Mouse (Mus musculus) ovary, adult 18-20 months (tissue): ENCODE measurements around the gene Gm28729.
"Not testable (repeated sequence)": the region's sequence is repeated elsewhere in the genome, so short reads cannot be mapped to it uniquely, and the experiment has no call there.

Experiments used
- DNase-seq: peaks from one replicate; pipeline ENCODE4 v3.0.0; 2022; ENCODE audit warnings: low spot score, mixed read lengths

Gene Gm28729

GRCm38 (mm10) chr9:96524972-96525506, at the start of gene Gm28729:
Gene Gm28729, minus strand, starts transcription at chr9:96525264.
- no peak for DNase-seq

GRCm38 (mm10) chr9:96573252-96573651, 48.2 kb upstream of the Gm28729 start:
- DNase-seq = no peak

GRCm38 (mm10) chr9:96572754-96573153, 47.7 kb upstream of the Gm28729 start:
- no peak for DNase-seq

- no peak for DNase-seq
Observed at GRCm38 (mm10) chr9:96566470-96566996, 41.5 kb upstream of the Gm28729 start.

GRCm38 (mm10) chr9:96563501-96563900, 38.4 kb upstream of the Gm28729 start:
- DNase-seq = no peak

GRCm38 (mm10) chr9:96559148-96559547, 34.1 kb upstream of the Gm28729 start:
- no peak for DNase-seq

- DNase-seq = no peak
Observed at GRCm38 (mm10) chr9:96558594-96558993, 33.5 kb upstream of the Gm28729 start.

GRCm38 (mm10) chr9:96554095-96554494, 29.0 kb upstream of the Gm28729 start:
- no peak for DNase-seq

- DNase-seq = no peak
Observed at GRCm38 (mm10) chr9:96545410-96545809, 20.3 kb upstream of the Gm28729 start.

GRCm38 (mm10) chr9:96543643-96544640, 18.9 kb upstream of the Gm28729 start:
- peak; percentile 23 for DNase-seq

GRCm38 (mm10) chr9:96538916-96539315, 13.9 kb upstream of the Gm28729 start:
- DNase-seq = no peak

GRCm38 (mm10) chr9:96537615-96537919, 12.5 kb upstream of the Gm28729 start:
- no peak for DNase-seq

GRCm38 (mm10) chr9:96536895-96537614, 12.0 kb upstream of the Gm28729 start:
- DNase-seq = peak; percentile 37

GRCm38 (mm10) chr9:96536093-96536492, 11.0 kb upstream of the Gm28729 start:
- DNase-seq = not testable (repeated sequence)

- DNase-seq = no peak
Observed at GRCm38 (mm10) chr9:96535431-96535830, 10.4 kb upstream of the Gm28729 start.

- DNase-seq = no peak
Observed at GRCm38 (mm10) chr9:96534256-96534655, 9.2 kb upstream of the Gm28729 start.

GRCm38 (mm10) chr9:96533476-96533875, 8.4 kb upstream of the Gm28729 start:
- DNase-seq = no peak

GRCm38 (mm10) chr9:96532531-96532930, 7.5 kb upstream of the Gm28729 start:
- DNase-seq = no peak

GRCm38 (mm10) chr9:96530674-96531081, 5.6 kb upstream of the Gm28729 start:
- no peak for DNase-seq

GRCm38 (mm10) chr9:96529961-96530673, 5.1 kb upstream of the Gm28729 start:
- no peak for DNase-seq

GRCm38 (mm10) chr9:96526011-96526410, 947 bp upstream of the Gm28729 start:
- DNase-seq = no peak

GRCm38 (mm10) chr9:96523148-96523547, 1.9 kb downstream of the Gm28729 start:
- no peak for DNase-seq
